Mouse (Mus musculus) G1E (cell line): ENCODE data around the gene Gpr35.

Source experiments
- CTCF ChIP-seq: IDR thresholded peaks from 2 replicates; pipeline ENCODE4 v1.5.1; 2012; ENCODE audit warnings: low read depth, low read length, inconsistent platforms, mixed read lengths
- GATA1 ChIP-seq: IDR thresholded peaks from 2 replicates; pipeline ENCODE4 v1.6.1; 2012; ENCODE audit warnings: borderline replicate concordance, low read length, inconsistent platforms, mixed read lengths
- POLR2AphosphoS5 ChIP-seq: IDR thresholded peaks from 2 replicates; pipeline ENCODE4 v1.6.1; 2012; ENCODE audit warnings: low read depth, low read length, inconsistent platforms; ENCODE audit not compliant: insufficient replicate concordance
- TAL1 ChIP-seq: conservative IDR thresholded peaks from 2 replicates; pipeline ENCODE4 v1.6.1; 2012; ENCODE audit warnings: low read depth, low read length, inconsistent platforms, mixed read lengths

GRCm38 (mm10) chr1:92907632-92908360, 42.9 kb upstream of the Gpr35 start:
- no peak for TF ChIP-seq CTCF
- no peak for TF ChIP-seq GATA1
- no peak for TF ChIP-seq POLR2AphosphoS5
- TF ChIP-seq TAL1, result no peak
